Mouse (Mus musculus) liver, postnatal 0 days (tissue): ENCODE measurements around the gene Prkab2. TPM values are rescaled to one million over a fixed set of nuclear protein-coding genes. Genes with fewer than 3 reads are reported as not detected.

Source experiments
- ATAC-seq: fragments of 200-750 bp; cut with Nextera tagmentation; 2 replicates; pipeline ENCODE4 v1.8.0; 2017; ENCODE audit warnings: mild to moderate bottlenecking, moderate library complexity
- DNase-seq: peaks from one replicate; pipeline ENCODE4 v3.0.0-alpha.2; 2016
- H3K27ac ChIP-seq: fragments of 300-500 bp; sonication (generic); 2 replicates; pipeline ENCODE4 v1.5.1; 2014; ENCODE audit warnings: antibody characterized with exemption, moderate library complexity, mild to moderate bottlenecking, low read depth
- H3K27me3 ChIP-seq: fragments of 300-500 bp; sonication (generic); 2 replicates; pipeline ENCODE4 v1.6.1; 2014; ENCODE audit warnings: low read length, control low read depth, mixed read lengths; ENCODE audit not compliant: insufficient read depth
- H3K36me3 ChIP-seq: fragments of 300-500 bp; sonication (generic); replicated peaks from 2 replicates; pipeline ENCODE4 v1.6.1; 2014; ENCODE audit warnings: mild to moderate bottlenecking, control low read depth, low read length, moderate library complexity, mixed read lengths; ENCODE audit not compliant: insufficient read depth
- H3K4me1 ChIP-seq: fragments of 300-500 bp; sonication (generic); 2 replicates; pipeline ENCODE4 v1.6.1; 2014; ENCODE audit warnings: antibody characterized with exemption, mild to moderate bottlenecking, control low read depth; ENCODE audit not compliant: insufficient read depth
- H3K4me2 ChIP-seq: fragments of 300-500 bp; sonication (generic); 2 replicates; pipeline ENCODE4 v1.6.1; 2014; ENCODE audit warnings: low read depth, mild to moderate bottlenecking, low read length, moderate library complexity, mixed read lengths
- H3K4me3 ChIP-seq: fragments of 300-500 bp; sonication (generic); 2 replicates; pipeline ENCODE4 v1.5.1; 2014; ENCODE audit warnings: low read depth, low read length
- H3K9ac ChIP-seq: fragments of 300-500 bp; sonication (generic); replicated peaks from 2 replicates; pipeline ENCODE4 v1.6.1; 2014; ENCODE audit warnings: mild to moderate bottlenecking, moderate library complexity
- H3K9me3 ChIP-seq: fragments of 300-500 bp; sonication (generic); 2 replicates; pipeline ENCODE4 v1.6.1; 2016; ENCODE audit warnings: mild to moderate bottlenecking, control low read depth, low read length, mixed read lengths
- CTCF ChIP-seq: sonication (generic); IDR thresholded peaks from 2 replicates; pipeline ENCODE4 v1.5.1; 2016; ENCODE audit warnings: antibody characterized with exemption, low read depth
- EP300 ChIP-seq: IDR thresholded peaks from 2 replicates; pipeline ENCODE4 v1.6.1; 2016; ENCODE audit warnings: antibody characterized with exemption, low read depth, mild to moderate bottlenecking
- WGBS: fragments of 180-500 bp; shearing (Covaris S2); extraction: QIAGEN DNeasy Blood & Tissue Kit; methylation state at CpG from one replicate; pipeline ENCODE4 v1.1.7; 2014; ENCODE audit not compliant: insufficient replicate concordance; 5-methylcytosine and 5-hydroxymethylcytosine counted together
- polyA plus RNA-seq: library from polyadenylated mRNA; unstranded; fragments of >200 nt; fragmentation: Nextera tagmentation; extraction: Ambion mirVana; gene quantifications from 2 replicates; pipeline ENCODE4 v1.2.1, GENCODE M21; 2015

The Prkab2 gene
- polyA plus RNA-seq, 1 experiment from 2014 or later, result 1.1 TPM

GRCm38 (mm10) chr3:97642001-97642400 lies 16.0 kb upstream of the Prkab2 start:
- Histone ChIP-seq H3K36me3 (peaks cover 28% of the 10 kb centered on the region), H3K9ac (no peak overlapping the region), H3K4me1 (no peaks in the 10 kb centered on the region), H3K27me3 (no peaks in the 10 kb centered on the region), H3K4me2 (no peak overlapping the region), H3K27ac (no peak overlapping the region), H3K9me3 (no peaks in the 10 kb centered on the region), H3K4me3 (no peak overlapping the region)
- 70% methylated on average over 9 of the region's 9 CpGs for WGBS
- TF ChIP-seq EP300 (no peak), CTCF (no peak)
- no peak for DNase-seq
- ATAC-seq, result no peak

- ATAC-seq (peak; percentile 70), DNase-seq (no peak)
- H3K4me1 ChIP-seq, result no peaks in the 10 kb centered on the region
- WGBS, result 49% methylated on average over 1 of the region's 1 CpGs
- no peaks in the 10 kb centered on the region for H3K27me3 ChIP-seq
- TF ChIP-seq EP300 (no peak), CTCF (no peak)
- H3K9me3 ChIP-seq, result no peaks in the 10 kb centered on the region
- peaks cover 10% of the 10 kb centered on the region for H3K36me3 ChIP-seq
- no peak overlapping the region for H3K27ac ChIP-seq
- no peak overlapping the region for H3K9ac ChIP-seq
- H3K4me2 ChIP-seq, result no peak overlapping the region
- no peak overlapping the region for H3K4me3 ChIP-seq
Observed at GRCm38 (mm10) chr3:97648518-97648917, 9.5 kb upstream of the Prkab2 start.

- ATAC-seq, result no peak
- H3K27ac ChIP-seq, result no peak overlapping the region
- H3K4me3 ChIP-seq, result no peak overlapping the region
- H3K4me2 ChIP-seq, result no peak overlapping the region
- no peaks in the 10 kb centered on the region for H3K27me3 ChIP-seq
- peaks cover 10% of the 10 kb centered on the region for H3K36me3 ChIP-seq
- TF ChIP-seq CTCF, result no peak
- no peak for TF ChIP-seq EP300
- WGBS, result 66% methylated on average over 3 of the region's 3 CpGs
- no peak overlapping the region for H3K9ac ChIP-seq
- no peaks in the 10 kb centered on the region for H3K9me3 ChIP-seq
- DNase-seq, result no peak
- H3K4me1 ChIP-seq, result no peaks in the 10 kb centered on the region
Observed at GRCm38 (mm10) chr3:97649022-97649421, 9.0 kb upstream of the Prkab2 start.

- ATAC-seq, result no peak
- H3K27me3 ChIP-seq, result no peaks in the 10 kb centered on the region
- H3K9me3 ChIP-seq, result no peaks in the 10 kb centered on the region
- no peak for TF ChIP-seq EP300
- TF ChIP-seq CTCF, result no peak
- H3K4me3 ChIP-seq, result no peak overlapping the region
- H3K9ac ChIP-seq, result no peak overlapping the region
- peaks cover 10% of the 10 kb centered on the region; the same call in 1 of the 2 replicates for H3K36me3 ChIP-seq
- DNase-seq, result no peak
- 72% methylated on average over 6 of the region's 6 CpGs for WGBS
- H3K4me2 ChIP-seq, result no peak overlapping the region
- no peak overlapping the region for H3K27ac ChIP-seq
- no peaks in the 10 kb centered on the region for H3K4me1 ChIP-seq
Observed at GRCm38 (mm10) chr3:97649469-97649868, 8.5 kb upstream of the Prkab2 start.

GRCm38 (mm10) chr3:97651604-97652003 lies 6.4 kb upstream of the Prkab2 start:
- H3K36me3 ChIP-seq, result peaks cover 10% of the 10 kb centered on the region; the same call in 1 of the 2 replicates
- H3K4me2 ChIP-seq, result no peak overlapping the region
- H3K27me3 ChIP-seq, result no peaks in the 10 kb centered on the region
- H3K4me1 ChIP-seq, result no peaks in the 10 kb centered on the region
- TF ChIP-seq CTCF (no peak), EP300 (no peak)
- DNase-seq (no peak), ATAC-seq (no peak)
- no peak overlapping the region for H3K4me3 ChIP-seq
- no peaks in the 10 kb centered on the region for H3K9me3 ChIP-seq
- H3K9ac ChIP-seq, result no peak overlapping the region
- no peak overlapping the region for H3K27ac ChIP-seq
- 81% methylated on average over 10 of the region's 10 CpGs for WGBS

GRCm38 (mm10) chr3:97653781-97654180 lies 4.2 kb upstream of the Prkab2 start:
- no peak for ATAC-seq
- 80% methylated on average over 5 of the region's 5 CpGs for WGBS
- H3K4me3 ChIP-seq, result no peak overlapping the region

GRCm38 (mm10) chr3:97654901-97655300 lies 3.1 kb upstream of the Prkab2 start:
- peaks cover 3% of the 10 kb centered on the region; the same call in 1 of the 2 replicates for H3K36me3 ChIP-seq
- no peak overlapping the region for H3K4me3 ChIP-seq
- no peak overlapping the region for H3K27ac ChIP-seq
- peak; percentile 69 for TF ChIP-seq CTCF
- no peak for TF ChIP-seq EP300
- H3K27me3 ChIP-seq, result no peaks in the 10 kb centered on the region
- no peak overlapping the region for H3K9ac ChIP-seq
- WGBS, result 82% methylated on average over 8 of the region's 8 CpGs
- ATAC-seq, result no peak
- peaks cover 13% of the 10 kb centered on the region for H3K4me1 ChIP-seq
- no peak overlapping the region for H3K4me2 ChIP-seq
- no peaks in the 10 kb centered on the region for H3K9me3 ChIP-seq
- DNase-seq, result peak; percentile 49

More at GRCm38 (mm10) chr3:97653781-97654180, 4.2 kb upstream of the Prkab2 start:
- TF ChIP-seq EP300 (no peak), CTCF (no peak)
- Histone ChIP-seq H3K9me3 (no peaks in the 10 kb centered on the region), H3K27me3 (no peaks in the 10 kb centered on the region), H3K4me2 (no peak overlapping the region), H3K4me1 (peaks cover 10% of the 10 kb centered on the region), H3K36me3 (peaks cover 7% of the 10 kb centered on the region; the same call in 1 of the 2 replicates), H3K27ac (no peak overlapping the region), H3K9ac (no peak overlapping the region)
- DNase-seq, result no peak
